Mouse (Mus musculus) large intestine, adult 2 months (tissue): ENCODE data around the gene Wipf3. TPM values are rescaled to one million over a fixed set of nuclear protein-coding genes. Genes with fewer than 3 reads are reported as not detected.

Experiments used
- DNase-seq: peaks from one replicate; pipeline ENCODE4 v3.0.0-alpha.2; 2012; ENCODE audit warnings: low read depth, low spot score
- WGBS: fragments of 180-500 bp; shearing (Covaris S2); methylation state at CpG from one replicate; pipeline ENCODE4 v1.1.7; 2018; 5-methylcytosine and 5-hydroxymethylcytosine counted together
- polyA plus RNA-seq: library from polyadenylated mRNA; depleted of rRNA; stranded (reverse); fragments of >200 nt; gene quantifications from 2 replicates; pipeline ENCODE4 v1.2.3, GENCODE M21; 2012

The Wipf3 gene
- polyA plus RNA-seq, 1 experiment: 5.3 TPM

DNA sequence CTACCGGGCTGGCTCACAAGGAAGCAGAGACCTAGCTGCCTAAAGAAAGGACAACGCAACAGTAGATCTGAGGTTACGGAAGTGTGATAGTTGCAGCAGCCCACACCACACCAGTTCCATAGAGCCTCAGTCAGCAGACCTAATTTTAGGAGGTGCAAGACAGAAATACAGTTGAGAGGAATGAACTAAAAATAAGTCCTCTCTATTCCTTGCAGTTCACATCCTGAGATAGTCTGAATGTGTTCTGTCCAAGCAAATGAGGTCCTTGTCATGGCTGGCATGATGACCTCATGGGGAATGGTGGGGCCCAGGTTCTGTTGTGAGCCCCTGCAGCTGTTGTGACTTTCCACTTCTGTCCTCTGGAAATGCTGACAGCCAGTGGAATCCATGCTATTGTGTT lies 38.0 kb downstream of the Wipf3 start:
- WGBS: 89% methylated on average over 3 of the region's 3 CpGs
- no peak for DNase-seq

DNA sequence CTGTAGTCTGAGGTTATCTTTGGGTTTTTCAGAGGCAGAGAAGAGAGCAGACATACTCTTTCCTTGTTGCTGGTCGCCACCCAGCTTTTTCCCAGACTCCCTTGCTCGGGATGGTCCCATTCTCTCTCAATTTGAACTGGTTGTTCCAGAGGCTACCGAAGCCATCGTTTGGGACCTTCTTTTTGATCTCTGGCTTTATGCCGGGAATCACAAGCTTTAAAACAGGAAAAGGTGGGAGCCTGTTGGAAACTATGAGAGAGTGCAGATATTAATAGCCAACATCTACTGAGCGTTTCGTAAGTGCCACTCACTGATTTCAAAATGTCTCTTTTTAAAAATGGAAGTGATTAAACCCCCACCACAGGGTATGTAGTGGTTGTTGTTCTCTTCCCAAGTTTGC lies 42.5 kb downstream of the Wipf3 start:
- no peak for DNase-seq
- 80% methylated on average over 7 of the region's 7 CpGs for WGBS

DNA sequence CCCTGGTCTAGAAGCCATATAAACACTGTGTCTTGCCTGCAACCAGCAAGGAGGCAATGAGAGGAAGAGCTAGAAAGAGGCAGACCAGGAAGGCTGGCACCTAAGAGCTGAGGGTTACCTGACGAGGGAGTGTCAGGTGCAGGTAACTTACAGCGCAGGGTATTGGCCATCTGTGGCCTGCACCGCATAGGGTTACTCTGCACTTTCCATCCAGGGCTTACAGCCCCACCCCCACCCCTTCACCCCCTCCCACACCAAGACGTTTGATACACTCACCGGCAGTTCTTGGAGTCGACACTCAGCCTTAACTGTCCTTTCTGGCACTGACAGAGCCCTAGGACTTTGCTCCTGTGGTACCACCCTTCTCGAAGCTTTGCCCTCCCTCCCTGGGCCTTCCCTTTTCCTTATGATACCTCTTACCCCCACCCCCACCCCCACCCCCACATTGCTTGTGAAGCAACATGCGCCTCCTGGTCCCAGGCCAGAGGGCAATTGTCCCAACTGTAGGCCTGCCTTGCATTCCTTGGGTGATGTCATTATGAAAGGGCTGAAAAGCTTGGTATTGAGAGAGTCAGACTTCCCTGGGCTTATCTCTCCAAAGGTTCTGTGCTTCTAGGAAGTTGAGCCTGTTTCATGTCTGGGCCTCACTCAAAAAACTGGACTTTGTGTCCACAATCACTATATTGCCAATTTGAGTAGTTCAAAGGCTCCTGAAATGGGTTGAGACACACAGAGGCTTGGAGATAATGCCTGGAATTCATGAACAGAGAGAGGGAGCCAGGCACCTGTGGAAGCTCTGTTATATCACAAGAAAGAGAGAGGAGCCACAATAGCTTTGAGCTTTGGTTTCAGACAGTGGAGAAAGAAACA lies 43.7 kb downstream of the Wipf3 start:
- 36% methylated on average over 8 of the region's 8 CpGs for WGBS
- DNase-seq: peak; percentile 46

DNA sequence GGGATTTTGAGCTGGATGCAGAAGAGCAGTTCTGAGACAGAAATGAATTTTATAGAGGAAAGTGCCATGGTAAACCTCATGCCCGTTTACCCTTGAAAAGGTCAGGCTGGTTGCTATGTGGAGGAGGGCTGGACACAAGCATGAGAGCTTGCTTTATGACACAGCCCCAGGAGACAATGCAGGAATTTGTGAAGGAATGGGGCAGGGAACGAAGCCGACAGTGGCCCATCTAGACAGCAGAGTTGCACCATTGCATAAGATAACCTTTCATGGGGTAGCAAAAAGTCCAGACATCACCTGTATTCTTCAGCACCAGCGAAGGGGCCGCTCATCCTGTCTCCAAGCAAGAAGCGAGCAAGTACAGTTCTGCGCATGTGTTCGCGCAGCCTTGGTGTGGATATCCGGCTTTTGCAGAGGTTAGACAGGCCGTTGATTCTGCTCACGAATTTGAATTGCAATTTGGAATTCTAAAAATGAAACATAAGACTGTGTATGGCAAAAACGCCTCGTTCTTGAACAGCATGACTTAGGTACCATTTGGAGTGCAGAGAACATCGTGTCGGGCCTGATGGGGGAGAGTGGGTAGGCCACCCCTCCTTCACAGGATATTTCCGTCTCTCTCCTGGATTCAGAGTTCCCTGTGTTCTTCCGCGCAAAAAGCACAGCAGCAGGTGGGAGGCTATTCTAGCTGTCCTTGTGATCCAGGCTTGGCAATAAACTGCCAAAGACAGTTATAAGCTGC lies 46.7 kb downstream of the Wipf3 start:
- no peak for DNase-seq
- WGBS: 84% methylated on average over 19 of the region's 19 CpGs

GRCm38 (mm10) chr6:54478646-54479324 lies 49.4 kb downstream of the Wipf3 start:
- no peak for DNase-seq
- 74% methylated on average over 5 of the region's 5 CpGs for WGBS

GRCm38 (mm10) chr6:54481390-54482112 lies 52.1 kb downstream of the Wipf3 start:
- WGBS: 49% methylated on average over 15 of the region's 15 CpGs
- no peak for DNase-seq

DNA sequence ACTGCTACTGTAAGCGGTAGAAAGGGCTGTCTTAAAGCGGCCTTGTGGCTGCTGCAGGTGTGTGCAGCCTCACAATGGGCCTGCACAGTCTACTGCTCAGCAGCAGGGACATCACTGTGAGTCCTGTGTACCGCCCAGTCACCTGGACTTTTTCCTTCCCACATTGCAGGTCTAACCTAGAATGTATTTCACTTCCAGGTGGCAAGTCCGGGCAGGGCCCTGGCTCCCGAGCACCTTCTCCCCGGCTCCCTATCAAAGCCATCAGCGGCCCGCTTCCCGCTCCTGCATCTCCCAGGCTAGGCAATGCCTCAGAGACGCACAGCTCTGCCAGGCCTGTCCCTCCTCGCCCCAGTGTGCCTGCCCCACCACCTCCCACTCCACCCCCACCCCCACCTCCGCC lies 55.6 kb downstream of the Wipf3 start:
- WGBS: 76% methylated on average over 11 of the region's 12 CpGs
- no peak for DNase-seq

DNA sequence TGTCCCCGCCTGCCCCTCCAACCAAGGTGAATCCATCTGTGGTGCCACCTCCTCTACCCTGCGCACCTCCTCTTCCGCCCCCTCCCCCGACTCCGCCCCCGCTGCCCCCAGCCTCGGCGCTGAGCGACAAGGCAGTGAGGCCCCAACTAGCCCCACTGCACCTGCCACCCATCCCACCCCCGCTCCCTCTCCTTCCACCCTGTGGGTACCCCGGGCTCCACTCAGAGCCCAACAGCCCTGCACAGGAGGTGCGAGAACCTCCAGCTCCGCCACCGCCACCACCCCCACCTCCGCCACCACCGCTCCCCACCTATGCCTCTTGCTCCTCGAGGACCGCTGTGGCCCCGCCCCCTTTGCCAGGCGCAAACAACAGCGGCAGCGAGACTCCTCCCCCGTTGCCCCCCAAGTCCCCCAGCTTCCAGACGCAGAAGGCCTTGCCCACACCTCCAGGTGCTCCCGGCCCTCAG lies 56.1 kb downstream of the Wipf3 start:
- WGBS: 38% methylated on average over 24 of the region's 25 CpGs
- DNase-seq: no peak

- no peak for DNase-seq
- WGBS: 59% methylated on average over 6 of the region's 6 CpGs
These were observed 56.7 kb downstream of the Wipf3 start for GRCm38 (mm10) chr6:54485973-54486569.

DNA sequence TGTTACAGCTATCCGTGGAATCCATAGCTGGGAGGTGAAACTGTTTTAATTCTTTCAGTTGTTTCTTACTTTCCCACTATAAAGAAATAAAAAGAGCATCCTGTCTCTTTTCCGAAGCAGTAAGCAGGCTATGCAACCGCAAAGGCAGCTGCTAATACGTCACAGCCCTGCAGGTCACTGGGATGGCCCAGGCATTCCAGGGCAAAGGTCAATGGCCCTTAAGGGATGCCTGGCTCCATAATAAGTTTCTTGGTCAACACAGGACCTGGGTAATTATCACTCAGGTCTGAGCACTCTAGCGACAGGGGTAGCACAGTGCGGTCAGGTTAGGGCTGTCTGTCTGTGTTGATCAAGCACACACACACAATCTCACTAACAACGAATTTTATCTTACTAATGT lies 61.7 kb downstream of the Wipf3 start:
- no peak for DNase-seq
- WGBS: 40% methylated on average over 7 of the region's 7 CpGs

DNA sequence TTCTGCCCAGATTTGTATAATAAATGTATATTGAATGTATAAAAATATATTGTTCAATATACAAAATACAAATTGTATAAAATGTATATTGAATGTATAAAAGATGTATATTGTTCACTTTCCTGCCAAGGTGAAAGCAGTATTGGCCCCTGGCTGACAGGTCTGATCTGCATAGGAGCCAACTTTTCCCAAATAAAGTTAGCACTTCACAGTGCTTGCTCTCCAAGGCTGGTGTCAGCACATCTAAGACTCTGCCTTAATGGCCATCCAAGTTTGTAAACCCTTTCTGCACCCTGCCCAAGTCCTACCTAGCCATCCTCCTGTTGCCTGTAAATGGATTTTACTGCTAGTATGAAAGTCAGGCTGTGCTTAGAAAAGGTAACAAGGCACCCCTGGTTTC lies 64.7 kb downstream of the Wipf3 start:
- DNase-seq: no peak

- DNase-seq: no peak
- WGBS: 71% methylated on average over 11 of the region's 11 CpGs
These were observed 65.4 kb downstream of the Wipf3 start for GRCm38 (mm10) chr6:54494612-54495398.

GRCm38 (mm10) chr6:54496214-54496613 lies 66.8 kb downstream of the Wipf3 start:
- 84% methylated on average over 7 of the region's 7 CpGs for WGBS
- no peak for DNase-seq

GRCm38 (mm10) chr6:54502661-54503115 lies 73.3 kb downstream of the Wipf3 start:
- whole genome bisulfite sequencing: 34% methylated on average over 6 of the region's 6 CpGs
- DNase-seq: no peak

- DNase-seq: no peak
- WGBS: 77% methylated on average over 11 of the region's 11 CpGs
These were observed 76.9 kb downstream of the Wipf3 start for GRCm38 (mm10) chr6:54506318-54506717.

DNA sequence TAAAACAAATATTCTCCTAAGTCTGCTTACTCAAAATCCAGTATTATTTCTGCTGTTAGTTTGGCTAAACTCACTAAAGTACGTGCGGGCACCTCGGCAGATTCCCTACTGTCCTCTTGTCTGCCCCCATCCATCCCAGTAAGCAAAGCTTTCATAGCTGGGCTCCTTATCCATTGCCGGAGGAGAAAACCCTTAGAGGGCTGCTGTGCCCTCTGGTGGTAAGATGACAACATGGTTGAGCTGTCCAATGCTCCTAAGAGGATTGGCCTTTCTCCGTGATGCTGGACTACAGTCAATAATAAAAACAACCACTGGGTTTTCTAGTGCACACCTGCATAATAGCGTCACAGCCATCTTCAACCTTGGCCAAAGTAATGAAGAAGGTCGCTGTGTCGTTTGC lies 77.6 kb downstream of the Wipf3 start:
- WGBS: 31% methylated on average over 8 of the region's 8 CpGs
- DNase-seq: peak; percentile 11

DNA sequence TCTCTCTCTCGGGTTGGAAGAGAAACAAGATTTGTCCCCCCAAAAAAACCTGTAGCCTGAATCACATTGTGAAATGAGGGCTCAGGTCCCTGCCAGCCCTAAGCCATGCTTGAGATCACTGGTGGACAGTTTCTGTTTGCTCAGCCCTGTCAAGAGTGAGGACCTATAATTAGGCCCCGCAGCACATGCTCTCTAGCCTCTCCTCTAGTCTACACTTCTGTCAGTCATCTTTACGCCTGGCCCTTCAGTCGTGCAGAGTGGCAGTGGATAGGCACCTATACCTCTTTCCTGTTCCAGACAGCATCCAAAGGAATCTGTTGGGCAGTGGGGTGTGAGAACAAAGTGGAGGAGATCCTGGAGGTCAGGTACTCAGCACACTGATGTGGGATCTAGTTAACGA lies 78.4 kb downstream of the Wipf3 start:
- no peak for DNase-seq
- WGBS: 62% methylated on average over 5 of the region's 5 CpGs

GRCm38 (mm10) chr6:54508256-54508793 lies 78.9 kb downstream of the Wipf3 start:
- no peak for DNase-seq
- WGBS: 68% methylated on average over 6 of the region's 6 CpGs
